Mouse (Mus musculus): Measurements from ENCODE around the gene Ank3. TPM values are rescaled to one million over a fixed set of nuclear protein-coding genes. Genes with fewer than 3 reads are reported as not detected.
"Not testable (repeated sequence)": the region's sequence is repeated elsewhere in the genome, so short reads cannot be mapped to it uniquely, and the experiment has no call there.

Ank3 gene
- polyA plus RNA-seq (2015; fragmentation: Nextera tagmentation; extraction: Ambion mirVana): 86.7 and 102 TPM in 2 replicates

DNA sequence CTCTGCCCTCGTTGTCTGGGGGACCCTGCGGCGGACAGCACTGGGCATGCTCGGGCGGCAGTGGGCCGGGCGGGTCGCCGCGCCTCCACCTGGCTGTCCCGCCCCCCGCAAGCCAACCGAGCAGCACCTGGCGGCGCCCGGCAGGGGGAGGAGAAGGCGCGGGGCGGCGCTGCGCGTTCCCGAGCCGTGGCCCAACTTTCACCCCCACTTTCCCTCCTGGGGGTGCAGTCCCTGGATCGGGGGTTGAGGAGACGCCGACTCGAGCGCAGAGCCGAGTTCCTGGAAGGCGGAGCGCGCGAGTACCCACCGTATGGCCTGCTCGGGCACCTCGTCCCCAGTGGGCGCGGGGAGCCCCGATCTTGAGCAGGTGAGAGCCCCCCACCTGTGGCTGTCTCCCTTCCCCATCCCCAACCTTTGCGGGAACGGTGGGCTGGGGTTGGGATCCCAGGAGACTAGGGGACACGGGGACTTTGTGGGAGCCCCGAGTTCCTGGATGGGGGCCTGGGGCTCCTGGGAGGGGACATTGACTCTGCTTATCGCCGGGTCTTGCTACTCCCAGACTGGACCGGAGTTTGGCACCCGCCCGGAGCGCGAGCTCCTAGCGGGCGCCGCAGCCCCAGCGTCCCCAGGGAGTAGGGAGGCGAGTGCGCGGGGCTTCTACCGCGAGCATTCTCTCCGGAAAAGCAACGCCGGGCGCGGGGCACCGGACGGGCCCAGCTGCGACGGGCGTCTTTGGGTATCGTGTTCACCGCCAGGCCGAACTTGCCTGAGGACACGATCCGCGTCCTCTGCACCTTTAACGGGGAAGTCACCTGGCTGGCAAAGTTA is at the start of gene Ank3:
Ank3 (plus strand) TSS at position 11 of the 828 bp plus-strand sequence.
- 1% methylated on average over 57 of the region's 77 CpGs for WGBS
- Histone ChIP-seq H3K27me3 (ENCODE audit: control insufficient read depth, insufficient read depth, low read depth, low read length) (peaks cover 29% of the 10 kb centered on the region), H3K36me3 (ENCODE audit: control insufficient read depth, insufficient read depth, low read length) (no peaks in the 10 kb centered on the region), H3K9ac (ENCODE audit: low read depth, low read length) (peak within 1 kb of the TSS; percentile 65), H3K27ac (ENCODE audit: low read length) (no peak within 1 kb of the TSS), H3K9me3 (replicated peaks; ENCODE audit: control insufficient read depth, low read length, poor library complexity, severe bottlenecking) (no peaks in the 10 kb centered on the region), H3K4me1 (ENCODE audit: control insufficient read depth, insufficient read depth, low read length) (peaks cover 24% of the 10 kb centered on the region), H3K4me3 (ENCODE audit: low read depth, low read length) (peak within 1 kb of the TSS; percentile 69), H3K4me2 (ENCODE audit: low read length) (peak within 1 kb of the TSS; percentile 100)
- peak; percentile 66 for ATAC-seq

GRCm38 (mm10) chr10:69351071-69351841 is 47.3 kb upstream of the Ank3 start:
- Histone ChIP-seq H3K36me3 (ENCODE audit: control insufficient read depth, insufficient read depth, low read length) (no peaks in the 10 kb centered on the region), H3K27ac (ENCODE audit: low read length) (no peak overlapping the region), H3K4me1 (ENCODE audit: control insufficient read depth, insufficient read depth, low read length) (peaks cover 10% of the 10 kb centered on the region), H3K27me3 (ENCODE audit: control insufficient read depth, insufficient read depth, low read depth, low read length) (no peaks in the 10 kb centered on the region), H3K9me3 (replicated peaks; ENCODE audit: control insufficient read depth, low read length, poor library complexity, severe bottlenecking) (no peaks in the 10 kb centered on the region), H3K9ac (ENCODE audit: low read depth, low read length) (0 out of 2 replicates have a peak overlapping the region, but pooled peaks have one; percentile 54), H3K4me3 (ENCODE audit: low read depth, low read length) (peak overlapping the region; percentile 59), H3K4me2 (ENCODE audit: low read length) (peak overlapping the region; percentile 100)
- no peak for ATAC-seq
- WGBS: 21% methylated on average over 12 of the region's 12 CpGs

GRCm38 (mm10) chr10:69351842-69352211 is 46.7 kb upstream of the Ank3 start:
- no peak for ATAC-seq
- Histone ChIP-seq H3K4me2 (ENCODE audit: low read length) (peak overlapping the region; percentile 100), H3K27me3 (ENCODE audit: control insufficient read depth, insufficient read depth, low read depth, low read length) (no peaks in the 10 kb centered on the region), H3K36me3 (ENCODE audit: control insufficient read depth, insufficient read depth, low read length) (no peaks in the 10 kb centered on the region), H3K4me3 (ENCODE audit: low read depth, low read length) (peak overlapping the region; percentile 59), H3K27ac (ENCODE audit: low read length) (0 out of 2 replicates have a peak overlapping the region, but pooled peaks have one; percentile 15), H3K9ac (ENCODE audit: low read depth, low read length) (peak overlapping the region; percentile 54), H3K4me1 (ENCODE audit: control insufficient read depth, insufficient read depth, low read length) (peaks cover 10% of the 10 kb centered on the region), H3K9me3 (replicated peaks; ENCODE audit: control insufficient read depth, low read length, poor library complexity, severe bottlenecking) (no peaks in the 10 kb centered on the region)
- 0% methylated on average over 11 of the region's 11 CpGs for WGBS

GRCm38 (mm10) chr10:69352212-69353085 is 46.1 kb upstream of the Ank3 start, which contains the start of gene Cdk1:
Gene Cdk1, minus strand, starts transcription at chr10:69352938.
- peak within 1 kb of the TSS; percentile 59 for H3K4me3 ChIP-seq (ENCODE audit: low read depth, low read length)
- no peaks in the 10 kb centered on the region for H3K36me3 ChIP-seq (ENCODE audit: control insufficient read depth, insufficient read depth, low read length)
- H3K27ac ChIP-seq (ENCODE audit: low read length): 0 out of 2 replicates have a peak within 1 kb of the TSS, but pooled peaks have one; percentile 15
- H3K9ac ChIP-seq (ENCODE audit: low read depth, low read length): peak within 1 kb of the TSS; percentile 54
- H3K9me3 ChIP-seq (replicated peaks; ENCODE audit: control insufficient read depth, low read length, poor library complexity, severe bottlenecking): no peaks in the 10 kb centered on the region
- WGBS: under 1% methylated on average over 50 of the region's 51 CpGs
- peak within 1 kb of the TSS; percentile 100 for H3K4me2 ChIP-seq (ENCODE audit: low read length)
- H3K4me1 ChIP-seq (ENCODE audit: control insufficient read depth, insufficient read depth, low read length): peaks cover 10% of the 10 kb centered on the region
- H3K27me3 ChIP-seq (ENCODE audit: control insufficient read depth, insufficient read depth, low read depth, low read length): no peaks in the 10 kb centered on the region
- peak; percentile 97 for ATAC-seq

DNA sequence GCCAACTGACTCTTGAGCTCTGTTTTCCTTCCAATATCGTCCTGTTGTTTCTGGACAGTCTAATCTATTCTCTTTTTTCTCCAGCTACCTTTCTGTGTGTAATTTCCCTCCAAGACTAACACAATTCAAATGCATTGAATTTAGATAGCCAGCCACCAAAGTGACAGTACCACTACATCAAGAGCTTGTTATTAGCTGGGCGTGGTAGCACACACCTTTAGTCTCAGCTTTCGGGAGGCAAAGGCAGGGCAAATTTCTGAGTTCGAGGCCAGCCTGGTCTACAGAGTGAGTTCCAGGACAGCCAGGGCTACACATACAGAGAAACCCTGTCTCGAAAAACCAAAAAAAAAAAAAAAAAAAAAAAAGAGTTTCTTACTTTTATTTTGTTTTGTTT is 45.5 kb upstream of the Ank3 start:
- H3K9ac ChIP-seq (ENCODE audit: low read depth, low read length); H3K27me3 ChIP-seq (ENCODE audit: control insufficient read depth, insufficient read depth, low read depth, low read length); H3K9me3 ChIP-seq (replicated peaks; ENCODE audit: control insufficient read depth, low read length, poor library complexity, severe bottlenecking); H3K27ac ChIP-seq (ENCODE audit: low read length); ATAC-seq; H3K36me3 ChIP-seq (ENCODE audit: control insufficient read depth, insufficient read depth, low read length): not testable (repeated sequence)
- 45% methylated on average over 5 of the region's 5 CpGs for whole genome bisulfite sequencing
- Histone ChIP-seq H3K4me1 (ENCODE audit: control insufficient read depth, insufficient read depth, low read length) (peaks cover 10% of the 10 kb centered on the region), H3K4me3 (ENCODE audit: low read depth, low read length) (peak overlapping the region; percentile 59), H3K4me2 (ENCODE audit: low read length) (peak overlapping the region; percentile 100)

- Histone ChIP-seq H3K36me3 (ENCODE audit: control insufficient read depth, insufficient read depth, low read length) (no peaks in the 10 kb centered on the region), H3K9me3 (replicated peaks; ENCODE audit: control insufficient read depth, low read length, poor library complexity, severe bottlenecking) (no peaks in the 10 kb centered on the region), H3K4me2 (ENCODE audit: low read length) (no peak overlapping the region), H3K9ac (ENCODE audit: low read depth, low read length) (no peak overlapping the region), H3K27me3 (ENCODE audit: control insufficient read depth, insufficient read depth, low read depth, low read length) (no peaks in the 10 kb centered on the region), H3K4me1 (ENCODE audit: control insufficient read depth, insufficient read depth, low read length) (no peaks in the 10 kb centered on the region), H3K27ac (ENCODE audit: low read length) (no peak overlapping the region), H3K4me3 (ENCODE audit: low read depth, low read length) (no peak overlapping the region)
- no peak for ATAC-seq
- 93% methylated on average over 1 of the region's 1 CpGs for WGBS
Measured at GRCm38 (mm10) chr10:69359666-69360065, 38.9 kb upstream of the Ank3 start.

GRCm38 (mm10) chr10:69366208-69366607 is 32.4 kb upstream of the Ank3 start:
- no peak overlapping the region for H3K27ac ChIP-seq (ENCODE audit: low read length)
- H3K9me3 ChIP-seq (replicated peaks; ENCODE audit: control insufficient read depth, low read length, poor library complexity, severe bottlenecking): no peaks in the 10 kb centered on the region
- H3K4me3 ChIP-seq (ENCODE audit: low read depth, low read length): no peak overlapping the region
- H3K4me1 ChIP-seq (ENCODE audit: control insufficient read depth, insufficient read depth, low read length): no peaks in the 10 kb centered on the region
- 87% methylated on average over 11 of the region's 11 CpGs for WGBS
- H3K27me3 ChIP-seq (ENCODE audit: control insufficient read depth, insufficient read depth, low read depth, low read length): no peaks in the 10 kb centered on the region
- no peak overlapping the region for H3K4me2 ChIP-seq (ENCODE audit: low read length)
- no peak for ATAC-seq
- no peak overlapping the region for H3K9ac ChIP-seq (ENCODE audit: low read depth, low read length)
- H3K36me3 ChIP-seq (ENCODE audit: control insufficient read depth, insufficient read depth, low read length): no peaks in the 10 kb centered on the region

- Histone ChIP-seq H3K4me1 (ENCODE audit: control insufficient read depth, insufficient read depth, low read length) (no peaks in the 10 kb centered on the region), H3K27ac (ENCODE audit: low read length) (no peak overlapping the region), H3K27me3 (ENCODE audit: control insufficient read depth, insufficient read depth, low read depth, low read length) (no peaks in the 10 kb centered on the region), H3K36me3 (ENCODE audit: control insufficient read depth, insufficient read depth, low read length) (no peaks in the 10 kb centered on the region), H3K4me3 (ENCODE audit: low read depth, low read length) (no peak overlapping the region), H3K9me3 (replicated peaks; ENCODE audit: control insufficient read depth, low read length, poor library complexity, severe bottlenecking) (no peaks in the 10 kb centered on the region), H3K9ac (ENCODE audit: low read depth, low read length) (no peak overlapping the region), H3K4me2 (ENCODE audit: low read length) (no peak overlapping the region)
- no peak for ATAC-seq
- 89% methylated on average over 13 of the region's 13 CpGs for WGBS
Measured at GRCm38 (mm10) chr10:69366877-69367387, 31.6 kb upstream of the Ank3 start.
